In genomic region chr4:140986024-140986710, GRCm38 (mm10) we compare ENCODE assay signal across 8 mouse cellular contexts. TPM values are rescaled to one million over a fixed set of nuclear protein-coding genes. Genes with fewer than 3 reads are reported as not detected.
DNase-seq lines count a peak whose midpoint lies in the region; ATAC-seq and TF ChIP-seq lines count a peak whose summit lies in the region.

No protein-coding gene starts in this region.

- TF ChIP-seq EP300 in MEL (IDR thresholded peaks at IDR 0.05; ENCODE audit: low read depth in 1 of 2, low read length in 2 of 2): no peak

- peaks cover 8% of the 10 kb centered on the region for H3K79me2 ChIP-seq in MEL (ENCODE audit: control insufficient read depth, insufficient read depth, low read length, poor library complexity)

- TF ChIP-seq POLR2A in MEL (IDR thresholded peaks at IDR 0.05; ENCODE audit: control insufficient read depth in 1 of 2, insufficient read depth in 1 of 2, low read depth in 1 of 2, low read length in 2 of 2, poor library complexity in 1 of 2): no peak

- H3K36me3 ChIP-seq in heart, embryonic 14.5 days (ENCODE audit: control insufficient read depth, insufficient read depth, low read length): no peaks in the 10 kb centered on the region
- peaks cover 0 to 15% of the 10 kb centered on the region in 2 experiments; a peak in 2 of 4 replicates for H3K36me3 ChIP-seq in MEL (ENCODE audit: control insufficient read depth in 1 of 2, insufficient read depth in 2 of 2, low read length in 2 of 2)
- H3K36me3 ChIP-seq in hindbrain, embryonic 10.5 days: peaks cover 13% of the 10 kb centered on the region
- no peaks in the 10 kb centered on the region for H3K36me3 ChIP-seq in midbrain, embryonic 12.5 days

- H3K4me1 ChIP-seq in heart, embryonic 14.5 days (ENCODE audit: control insufficient read depth in 2 of 2, insufficient read depth in 2 of 2, low read length in 2 of 2): peaks cover 18 to 20% of the 10 kb centered on the region in 2 experiments
- H3K4me1 ChIP-seq in MEL (ENCODE audit: control insufficient read depth in 1 of 2, insufficient read depth in 2 of 2, low read length in 2 of 2): peaks cover 7 to 23% of the 10 kb centered on the region in 2 experiments
- H3K4me1 ChIP-seq in hindbrain, embryonic 10.5 days (replicated peaks): peaks cover 57% of the 10 kb centered on the region
- peaks cover 38% of the 10 kb centered on the region for H3K4me1 ChIP-seq in midbrain, embryonic 12.5 days

- no peak for DNase-seq in heart, postnatal 4 days
- DNase-seq in MEL (ENCODE audit: low read depth, low spot score): no peak
- no peak for DNase-seq in hindbrain, embryonic 10.5 days (ENCODE audit: low spot score)
- no peak for DNase-seq in urinary bladder, postnatal 10 days (ENCODE audit: low spot score)
- no peak for DNase-seq in right cerebral cortex, postnatal 4 days
- no peak for DNase-seq in ovary, adult 18-20 months (ENCODE audit: low spot score)

- peak overlapping the region; percentile 63 to 80 for H3K4me3 ChIP-seq in heart, embryonic 14.5 days (ENCODE audit: control insufficient read depth in 1 of 2, insufficient read depth in 1 of 2, low read depth in 1 of 2, low read length in 2 of 2)
- H3K4me3 ChIP-seq in MEL (ENCODE audit: control insufficient read depth in 1 of 2, insufficient read depth in 1 of 2, low read depth in 2 of 2, low read length in 2 of 2): peak overlapping the region; percentile 84 to 99
- peak overlapping the region; percentile 95 for H3K4me3 ChIP-seq in hindbrain, embryonic 10.5 days
- peak overlapping the region; percentile 69 for H3K4me3 ChIP-seq in midbrain, embryonic 12.5 days

- H3K9ac ChIP-seq in heart, embryonic 14.5 days (ENCODE audit: low read length): peak overlapping the region; percentile 92
- H3K9ac ChIP-seq in MEL (ENCODE audit: control insufficient read depth, low read depth, low read length, poor library complexity, severe bottlenecking): 0 out of 2 replicates have a peak overlapping the region, but pooled peaks have one; percentile 43
- H3K9ac ChIP-seq in midbrain, embryonic 12.5 days (replicated peaks): peak overlapping the region; percentile 77

- no peaks in the 10 kb centered on the region for H3K9me3 ChIP-seq in heart, embryonic 14.5 days (ENCODE audit: control insufficient read depth, low read length)
- H3K9me3 ChIP-seq in MEL (replicated peaks; ENCODE audit: insufficient read depth, low read length): no peaks in the 10 kb centered on the region
- peaks cover 7% of the 10 kb centered on the region for H3K9me3 ChIP-seq in hindbrain, embryonic 10.5 days
- no peaks in the 10 kb centered on the region for H3K9me3 ChIP-seq in midbrain, embryonic 12.5 days

- 29% methylated on average over 15 of the region's 15 CpGs for WGBS in heart, embryonic 14.5 days
- 34% methylated on average over 15 of the region's 15 CpGs for WGBS in hindbrain, embryonic 10.5 days
- 27% methylated on average over 15 of the region's 15 CpGs for WGBS in midbrain, embryonic 12.5 days

- H3K27ac ChIP-seq in heart, embryonic 14.5 days (replicated peaks in 1 of 2; ENCODE audit: control insufficient read depth in 1 of 2, insufficient read depth in 1 of 2, low read depth in 2 of 2, low read length in 2 of 2): no peak overlapping the region
- H3K27ac ChIP-seq in MEL (ENCODE audit: control insufficient read depth, low read depth, low read length): no peak overlapping the region
- peak overlapping the region; percentile 93 for H3K27ac ChIP-seq in hindbrain, embryonic 10.5 days
- H3K27ac ChIP-seq in midbrain, embryonic 12.5 days (replicated peaks): peak overlapping the region; percentile 62

- H3K4me2 ChIP-seq in heart, embryonic 14.5 days (ENCODE audit: low read length): peak overlapping the region; percentile 80
- peak overlapping the region; percentile 59 for H3K4me2 ChIP-seq in midbrain, embryonic 12.5 days (replicated peaks)

- no peak; a peak in 1 of 6 replicates for TF ChIP-seq CTCF in MEL (IDR thresholded peaks at IDR 0.05 in 2 of 3, conservative IDR thresholded peaks at IDR 0.05 in 1 of 3; ENCODE audit: control insufficient read depth in 1 of 3, insufficient read depth in 1 of 3, low read depth in 2 of 3, low read length in 3 of 3, poor library complexity in 1 of 3, severe bottlenecking in 1 of 3)

- ATAC-seq in heart, embryonic 14.5 days (ENCODE audit: insufficient number of reproducible peaks, insufficient read depth, low FRiP score, low read depth): no peak
- ATAC-seq in midbrain, embryonic 12.5 days (ENCODE audit: low FRiP score, low read depth): peak; percentile 31; the same call in 1 of the 2 replicates

- no peak for TF ChIP-seq RAD21 in MEL (IDR thresholded peaks at IDR 0.05; ENCODE audit: low read depth, low read length)

- H3K27me3 ChIP-seq in heart, embryonic 14.5 days (ENCODE audit: control insufficient read depth, insufficient read depth, low read length): no peaks in the 10 kb centered on the region
- H3K27me3 ChIP-seq in MEL (ENCODE audit: control insufficient read depth in 1 of 2, insufficient read depth in 2 of 2, low read length in 2 of 2): no peaks in the 10 kb centered on the region
- no peaks in the 10 kb centered on the region for H3K27me3 ChIP-seq in hindbrain, embryonic 10.5 days (ENCODE audit: insufficient read depth, poor library complexity, severe bottlenecking)
- 0 out of 2 replicates have a peak, but pooled peaks cover 8% of the 10 kb centered on the region for H3K27me3 ChIP-seq in midbrain, embryonic 12.5 days

TF ChIP-seq in MEL, 35 proteins besides CTCF, POLR2A, EP300 and RAD21:
- no peak for TF ChIP-seq CHD2 (IDR thresholded peaks at IDR 0.05; ENCODE audit: low read length)
- no peak for TF ChIP-seq RCOR1 (IDR thresholded peaks at IDR 0.05; ENCODE audit: low read depth, low read length)
- TF ChIP-seq GABPA (IDR thresholded peaks at IDR 0.05; ENCODE audit: low read depth, low read length): no peak
- no peak for TF ChIP-seq ELF1 (IDR thresholded peaks at IDR 0.05; ENCODE audit: low read depth, low read length)
- TF ChIP-seq TCF12 (IDR thresholded peaks at IDR 0.05; ENCODE audit: low read depth, low read length): no peak
- TF ChIP-seq BHLHE40 (IDR thresholded peaks at IDR 0.05; ENCODE audit: borderline replicate concordance, low read depth, low read length): no peak
- no peak for TF ChIP-seq TAL1 (IDR thresholded peaks at IDR 0.05; ENCODE audit: low read length)
- TF ChIP-seq MAFK (IDR thresholded peaks at IDR 0.05; ENCODE audit: borderline replicate concordance, low read depth, low read length): no peak
- TF ChIP-seq CHD1 (IDR thresholded peaks at IDR 0.05; ENCODE audit: low read depth, low read length): no peak
- no peak for TF ChIP-seq HCFC1 (IDR thresholded peaks at IDR 0.05; ENCODE audit: low read depth, low read length)
- TF ChIP-seq USF2 (IDR thresholded peaks at IDR 0.05; ENCODE audit: borderline replicate concordance in 1 of 2, insufficient read depth in 1 of 2, low read depth in 1 of 2, low read length in 2 of 2): no peak
TF ChIP-seq in MEL: peak in this region for 0.

RNA-seq across cellular contexts. Expression of gene Atp13a2, which starts 0.5 kb away (rescaled TPM):
- polyA plus RNA-seq in heart, embryonic 14.5 days (2014; fragmentation: Nextera tagmentation; extraction: Ambion mirVana): 24.7 and 27.2 TPM in 2 replicates
- 10 to 100 TPM; 22.4 to 24.3 TPM for total RNA-seq in heart, postnatal 4 days (2021)
- total RNA-seq in MEL (2012; rRNA removed): 27.3 and 29.0 TPM in 2 replicates
- 10 to 100 TPM in 1 of 2 experiments, not detected in 1; 65.4 TPM for polyA plus RNA-seq in MEL (2012; ENCODE audit: insufficient read depth in 1 of 2, insufficient read length in 2 of 2, low read depth in 1 of 2, low replicate concordance in 2 of 2, missing spikeins in 1 of 2)
- 54.8 and 82.1 TPM in 2 replicates for polyA plus RNA-seq in hindbrain, embryonic 10.5 days (2016; fragmentation: Nextera tagmentation; extraction: Ambion mirVana)
- 93.4 and 97.2 TPM in 2 replicates for polyA plus RNA-seq in midbrain, embryonic 12.5 days (2016; fragmentation: Nextera tagmentation; extraction: Ambion mirVana)

RNA-seq across cellular contexts. Expression of gene Mfap2, which starts 24.1 kb away (rescaled TPM):
- polyA plus RNA-seq in heart, embryonic 14.5 days (2014; fragmentation: Nextera tagmentation; extraction: Ambion mirVana): 243 and 295 TPM in 2 replicates
- total RNA-seq in heart, postnatal 4 days (2021): 10 to 100 TPM; 63.0 to 65.1 TPM
- not detected in 2 replicates for total RNA-seq in MEL (2012; rRNA removed)
- not detected for polyA plus RNA-seq in MEL (2012; ENCODE audit: insufficient read depth in 1 of 2, insufficient read length in 2 of 2, low read depth in 1 of 2, low replicate concordance in 2 of 2, missing spikeins in 1 of 2)
- polyA plus RNA-seq in hindbrain, embryonic 10.5 days (2016; fragmentation: Nextera tagmentation; extraction: Ambion mirVana): 307 and 334 TPM in 2 replicates
- polyA plus RNA-seq in midbrain, embryonic 12.5 days (2016; fragmentation: Nextera tagmentation; extraction: Ambion mirVana): 240 and 287 TPM in 2 replicates

RNA-seq across cellular contexts. Expression of gene Sdhb, which starts 25.2 kb away (rescaled TPM):
- polyA plus RNA-seq in heart, embryonic 14.5 days (2014; fragmentation: Nextera tagmentation; extraction: Ambion mirVana): 1,003 and 1,015 TPM in 2 replicates
- total RNA-seq in heart, postnatal 4 days (2021): 100 to 1,000 TPM; 633 to 638 TPM
- total RNA-seq in MEL (2012; rRNA removed): 271 and 292 TPM in 2 replicates
- 100 to 1,000 TPM; 342 to 414 TPM for polyA plus RNA-seq in MEL (2012; ENCODE audit: insufficient read depth in 1 of 2, insufficient read length in 2 of 2, low read depth in 1 of 2, low replicate concordance in 2 of 2, missing spikeins in 1 of 2)
- 412 and 491 TPM in 2 replicates for polyA plus RNA-seq in hindbrain, embryonic 10.5 days (2016; fragmentation: Nextera tagmentation; extraction: Ambion mirVana)
- polyA plus RNA-seq in midbrain, embryonic 12.5 days (2016; fragmentation: Nextera tagmentation; extraction: Ambion mirVana): 394 and 399 TPM in 2 replicates

Comparison
In these comparisons a context has a peak if more than half of its experiments do, and no peak if none do; other contexts are left out.
1. H3K27ac ChIP-seq: peak in hindbrain, embryonic 10.5 days (single experiment) and midbrain, embryonic 12.5 days (single experiment); none in heart, embryonic 14.5 days (0 of 2) and MEL (single experiment).
2. RNA of gene Mfap2, which starts 24.1 kb away (polyA plus RNA-seq): 307 to 334 TPM in hindbrain, embryonic 10.5 days, 243 to 295 TPM in heart, embryonic 14.5 days and 240 to 287 TPM in midbrain, embryonic 12.5 days; not detected in MEL; every median in the first group is over 100 times any median in the second.
3. Peak in every context shown above with its lines, with median percentiles within 50 percentile points of each other: H3K4me3 ChIP-seq and H3K9ac ChIP-seq.